Mouse (Mus musculus) ovary, postnatal 14 days (tissue): ENCODE results near the gene Gm9573.

Experiments
- DNase-seq: peaks from one replicate; pipeline ENCODE4 v3.0.0; 2022; ENCODE audit warnings: low spot score

Gm9573 gene

GRCm38 (mm10) chr17:35626537-35626936 lies at the start of gene Gm9573:
Gene Gm9573 (minus strand): TSS chr17:35626637.
- DNase-seq: no peak

- peak; percentile 77 for DNase-seq
Observed at GRCm38 (mm10) chr17:35673416-35674035, 47.1 kb upstream of the Gm9573 start, which contains the start of gene Gtf2h4. Gene Gtf2h4 (minus strand): TSS chr17:35673739.

- no peak for DNase-seq
Observed at GRCm38 (mm10) chr17:35672527-35672926, 46.1 kb upstream of the Gm9573 start.

GRCm38 (mm10) chr17:35671846-35672245 lies 45.4 kb upstream of the Gm9573 start:
- no peak for DNase-seq

GRCm38 (mm10) chr17:35669731-35670130 lies 43.3 kb upstream of the Gm9573 start:
- no peak for DNase-seq

GRCm38 (mm10) chr17:35667334-35668065 lies 41.1 kb upstream of the Gm9573 start, which contains the start of gene Vars2:
Gene Vars2 (minus strand): TSS chr17:35667592.
- DNase-seq: peak; percentile 98

GRCm38 (mm10) chr17:35666851-35667256 lies 40.4 kb upstream of the Gm9573 start:
- no peak for DNase-seq

- peak; percentile 28 for DNase-seq
Observed at GRCm38 (mm10) chr17:35665957-35666515, 39.6 kb upstream of the Gm9573 start.

- DNase-seq: no peak
Observed at GRCm38 (mm10) chr17:35653086-35653485, 26.6 kb upstream of the Gm9573 start.

- DNase-seq: no peak
Observed at GRCm38 (mm10) chr17:35649429-35649828, 23.0 kb upstream of the Gm9573 start.

GRCm38 (mm10) chr17:35643609-35644236 lies 17.3 kb upstream of the Gm9573 start, which contains the start of gene Mucl3:
Gene Mucl3 (minus strand): TSS chr17:35643695.
- no peak for DNase-seq

GRCm38 (mm10) chr17:35639352-35639751 lies 12.9 kb upstream of the Gm9573 start:
- no peak for DNase-seq

- DNase-seq: peak; percentile 82
Observed at GRCm38 (mm10) chr17:35638475-35639190, 12.2 kb upstream of the Gm9573 start.

- DNase-seq: no peak
Observed at GRCm38 (mm10) chr17:35636363-35636762, 9.9 kb upstream of the Gm9573 start.

- peak; percentile 69 for DNase-seq
Observed at GRCm38 (mm10) chr17:35635699-35636111, 9.3 kb upstream of the Gm9573 start.

GRCm38 (mm10) chr17:35635202-35635601 lies 8.8 kb upstream of the Gm9573 start:
- DNase-seq: no peak

- no peak for DNase-seq
Observed at GRCm38 (mm10) chr17:35633992-35634391, 7.6 kb upstream of the Gm9573 start.

- no peak for DNase-seq
Observed at GRCm38 (mm10) chr17:35617127-35617526, 9.3 kb downstream of the Gm9573 start.

GRCm38 (mm10) chr17:35601736-35602354 lies 24.6 kb downstream of the Gm9573 start:
- DNase-seq: no peak

GRCm38 (mm10) chr17:35601249-35601648 lies 25.2 kb downstream of the Gm9573 start, which contains the start of gene Sfta2:
Gene Sfta2 (plus strand): TSS chr17:35601549.
- DNase-seq: no peak

GRCm38 (mm10) chr17:35597399-35597798 lies 29.0 kb downstream of the Gm9573 start:
- DNase-seq: no peak
